Mouse (Mus musculus) neural tube, embryonic 15.5 days (tissue): ENCODE measurements at regions not wholly inside any gene's neighbourhood (a gene's known extent, or its start where the extent isn't known, plus 50 kb on each side); places are given as distances from the start of the nearest gene placed in this dataset.

ENCODE experiments used
- ATAC-seq: fragments of 200-750 bp; cut with Nextera tagmentation; 2 replicates; pipeline ENCODE4 v1.8.0; 2017; ENCODE audit warnings: mild to moderate bottlenecking, moderate TSS enrichment, moderate library complexity; ENCODE audit not compliant: low FRiP score
- H3K27ac ChIP-seq: fragments of 300-500 bp; sonication (generic); replicated peaks from 2 replicates; pipeline ENCODE4 v1.5.1; 2015; ENCODE audit warnings: mild to moderate bottlenecking, inconsistent platforms
- H3K27me3 ChIP-seq: fragments of 300-500 bp; sonication (generic); replicated peaks from 2 replicates; pipeline ENCODE4 v1.6.1; 2015; ENCODE audit warnings: inconsistent platforms
- H3K36me3 ChIP-seq: fragments of 300-500 bp; sonication (generic); 2 replicates; pipeline ENCODE4 v1.6.1; 2015; ENCODE audit warnings: inconsistent platforms
- H3K4me1 ChIP-seq: fragments of 300-500 bp; sonication (generic); 2 replicates; pipeline ENCODE4 v1.6.1; 2015; ENCODE audit warnings: inconsistent platforms
- H3K4me2 ChIP-seq: fragments of 300-500 bp; sonication (generic); 2 replicates; pipeline ENCODE4 v1.6.1; 2015; ENCODE audit warnings: inconsistent platforms, mild to moderate bottlenecking, moderate library complexity
- H3K4me3 ChIP-seq: fragments of 300-500 bp; sonication (generic); replicated peaks from 2 replicates; pipeline ENCODE4 v1.5.1; 2015; ENCODE audit warnings: mild to moderate bottlenecking, inconsistent platforms
- H3K9ac ChIP-seq: fragments of 300-500 bp; sonication (generic); replicated peaks from 2 replicates; pipeline ENCODE4 v1.6.1; 2015; ENCODE audit warnings: mild to moderate bottlenecking, inconsistent platforms
- H3K9me3 ChIP-seq: fragments of 300-500 bp; sonication (generic); replicated peaks from 2 replicates; pipeline ENCODE4 v1.6.1; 2016; ENCODE audit warnings: inconsistent platforms
- WGBS: fragments of 180-500 bp; shearing (Covaris S2); methylation state at CpG from one replicate; pipeline ENCODE4 v1.1.7; 2015; ENCODE audit warnings: mixed read lengths; 5-methylcytosine and 5-hydroxymethylcytosine counted together

- 78% methylated on average over 2 of the region's 2 CpGs for WGBS
Observed at GRCm38 (mm10) chr16:49529060-49529459, 170.0 kb upstream of the Ift57 start.

GRCm38 (mm10) chr16:49530051-49530450 lies 169.0 kb upstream of the Ift57 start:
- Histone ChIP-seq H3K36me3 (no peaks in the 10 kb centered on the region), H3K4me2 (no peak overlapping the region), H3K9ac (no peak overlapping the region), H3K27ac (no peak overlapping the region), H3K9me3 (no peaks in the 10 kb centered on the region), H3K27me3 (no peaks in the 10 kb centered on the region), H3K4me3 (no peak overlapping the region), H3K4me1 (peaks cover 5% of the 10 kb centered on the region; the same call in 1 of the 2 replicates)
- 92% methylated on average over 5 of the region's 5 CpGs for WGBS
- no peak for ATAC-seq

More at GRCm38 (mm10) chr16:49529060-49529459, 170.0 kb upstream of the Ift57 start:
- no peak for ATAC-seq
- Histone ChIP-seq H3K4me2 (no peak overlapping the region), H3K27me3 (no peaks in the 10 kb centered on the region), H3K9me3 (no peaks in the 10 kb centered on the region), H3K9ac (no peak overlapping the region), H3K4me1 (peaks cover 5% of the 10 kb centered on the region; the same call in 1 of the 2 replicates), H3K36me3 (no peaks in the 10 kb centered on the region), H3K4me3 (no peak overlapping the region), H3K27ac (no peak overlapping the region)

GRCm38 (mm10) chr16:49532071-49532686 lies 166.9 kb upstream of the Ift57 start:
- H3K36me3 ChIP-seq: no peaks in the 10 kb centered on the region
- no peaks in the 10 kb centered on the region for H3K27me3 ChIP-seq
- peaks cover 5% of the 10 kb centered on the region; the same call in 1 of the 2 replicates for H3K4me1 ChIP-seq
- H3K9ac ChIP-seq: no peak overlapping the region
- no peak overlapping the region for H3K27ac ChIP-seq
- ATAC-seq: no peak
- no peak overlapping the region for H3K4me2 ChIP-seq
- H3K9me3 ChIP-seq: no peaks in the 10 kb centered on the region
- no peak overlapping the region for H3K4me3 ChIP-seq
- 63% methylated on average over 7 of the region's 7 CpGs for WGBS

GRCm38 (mm10) chr16:49533498-49533998 lies 165.5 kb upstream of the Ift57 start:
- peak; percentile 50; the same call in 1 of the 2 replicates for ATAC-seq
- H3K9me3 ChIP-seq: no peaks in the 10 kb centered on the region
- no peak overlapping the region for H3K4me2 ChIP-seq
- H3K4me3 ChIP-seq: no peak overlapping the region
- H3K4me1 ChIP-seq: peaks cover 5% of the 10 kb centered on the region; the same call in 1 of the 2 replicates
- 48% methylated on average over 4 of the region's 4 CpGs for WGBS
- no peak overlapping the region for H3K27ac ChIP-seq
- no peaks in the 10 kb centered on the region for H3K27me3 ChIP-seq
- no peak overlapping the region for H3K9ac ChIP-seq
- H3K36me3 ChIP-seq: no peaks in the 10 kb centered on the region

- no peak overlapping the region for H3K4me3 ChIP-seq
- no peaks in the 10 kb centered on the region for H3K27me3 ChIP-seq
- no peak for ATAC-seq
- no peaks in the 10 kb centered on the region for H3K9me3 ChIP-seq
- WGBS: 58% methylated on average over 3 of the region's 3 CpGs
- H3K27ac ChIP-seq: no peak overlapping the region
- H3K4me2 ChIP-seq: no peak overlapping the region
- H3K4me1 ChIP-seq: no peaks in the 10 kb centered on the region
- H3K9ac ChIP-seq: no peak overlapping the region
- H3K36me3 ChIP-seq: no peaks in the 10 kb centered on the region
Observed at GRCm38 (mm10) chr16:49550231-49550630, 148.8 kb upstream of the Ift57 start.

GRCm38 (mm10) chr16:49570031-49570430 lies 129.0 kb upstream of the Ift57 start:
- 90% methylated on average over 2 of the region's 2 CpGs for WGBS
- Histone ChIP-seq H3K4me3 (no peak overlapping the region), H3K4me2 (no peak overlapping the region), H3K27me3 (no peaks in the 10 kb centered on the region), H3K36me3 (no peaks in the 10 kb centered on the region), H3K9me3 (no peaks in the 10 kb centered on the region), H3K27ac (no peak overlapping the region), H3K4me1 (peaks cover 6% of the 10 kb centered on the region; the same call in 1 of the 2 replicates), H3K9ac (no peak overlapping the region)
- no peak for ATAC-seq

GRCm38 (mm10) chr16:49572485-49573170 lies 126.4 kb upstream of the Ift57 start:
- Histone ChIP-seq H3K9ac (no peak overlapping the region), H3K36me3 (no peaks in the 10 kb centered on the region), H3K27me3 (no peaks in the 10 kb centered on the region), H3K9me3 (no peaks in the 10 kb centered on the region), H3K27ac (no peak overlapping the region), H3K4me3 (no peak overlapping the region), H3K4me2 (peak overlapping the region; percentile 28), H3K4me1 (peaks cover 6% of the 10 kb centered on the region; the same call in 1 of the 2 replicates)
- 34% methylated on average over 12 of the region's 12 CpGs for WGBS
- ATAC-seq: peak; percentile 78

- H3K27ac ChIP-seq: no peak overlapping the region
- H3K36me3 ChIP-seq: no peaks in the 10 kb centered on the region
- no peak overlapping the region for H3K4me3 ChIP-seq
- H3K9me3 ChIP-seq: no peaks in the 10 kb centered on the region
- no peak overlapping the region for H3K9ac ChIP-seq
- H3K4me1 ChIP-seq: peaks cover 6% of the 10 kb centered on the region; the same call in 1 of the 2 replicates
- WGBS: 36% methylated on average over 3 of the region's 3 CpGs
- H3K4me2 ChIP-seq: peak overlapping the region; percentile 28
- no peaks in the 10 kb centered on the region for H3K27me3 ChIP-seq
- no peak; the same call in 1 of the 2 replicates for ATAC-seq
Observed at GRCm38 (mm10) chr16:49573171-49573517, 125.9 kb upstream of the Ift57 start.

- ATAC-seq: no peak
- no peak overlapping the region for H3K4me3 ChIP-seq
- WGBS: 90% methylated on average over 4 of the region's 4 CpGs
- H3K4me2 ChIP-seq: no peak overlapping the region
- H3K36me3 ChIP-seq: no peaks in the 10 kb centered on the region
- no peaks in the 10 kb centered on the region for H3K9me3 ChIP-seq
- no peaks in the 10 kb centered on the region for H3K4me1 ChIP-seq
- H3K27ac ChIP-seq: no peak overlapping the region
- no peak overlapping the region for H3K9ac ChIP-seq
- no peaks in the 10 kb centered on the region for H3K27me3 ChIP-seq
Observed at GRCm38 (mm10) chr16:49578976-49579375, 120.1 kb upstream of the Ift57 start.

- Histone ChIP-seq H3K4me3 (no peak overlapping the region), H3K9me3 (no peaks in the 10 kb centered on the region), H3K27ac (no peak overlapping the region), H3K4me1 (no peaks in the 10 kb centered on the region), H3K36me3 (no peaks in the 10 kb centered on the region), H3K4me2 (no peak overlapping the region), H3K9ac (no peak overlapping the region), H3K27me3 (no peaks in the 10 kb centered on the region)
- 94% methylated on average over 6 of the region's 6 CpGs for WGBS
- no peak for ATAC-seq
Observed at GRCm38 (mm10) chr16:49580708-49581107, 118.3 kb upstream of the Ift57 start.

GRCm38 (mm10) chr16:49606500-49606899 lies 92.5 kb upstream of the Ift57 start:
- no peaks in the 10 kb centered on the region for H3K4me1 ChIP-seq
- 84% methylated on average over 2 of the region's 2 CpGs for WGBS
- no peaks in the 10 kb centered on the region for H3K9me3 ChIP-seq
- no peak overlapping the region for H3K4me2 ChIP-seq
- no peak overlapping the region for H3K9ac ChIP-seq
- ATAC-seq: no peak
- H3K36me3 ChIP-seq: no peaks in the 10 kb centered on the region
- no peak overlapping the region for H3K27ac ChIP-seq
- H3K27me3 ChIP-seq: no peaks in the 10 kb centered on the region
- no peak overlapping the region for H3K4me3 ChIP-seq

- WGBS: 80% methylated on average over 3 of the region's 3 CpGs
- H3K4me3 ChIP-seq: no peak overlapping the region
Observed at GRCm38 (mm10) chr16:49614801-49615200, 84.2 kb upstream of the Ift57 start.

More at GRCm38 (mm10) chr16:49614801-49615200, 84.2 kb upstream of the Ift57 start:
- no peak for ATAC-seq
- H3K4me2 ChIP-seq: no peak overlapping the region
- no peaks in the 10 kb centered on the region for H3K36me3 ChIP-seq
- H3K9me3 ChIP-seq: no peaks in the 10 kb centered on the region
- H3K27me3 ChIP-seq: no peaks in the 10 kb centered on the region
- no peak overlapping the region for H3K9ac ChIP-seq
- H3K27ac ChIP-seq: no peak overlapping the region
- no peaks in the 10 kb centered on the region for H3K4me1 ChIP-seq
